Mouse (Mus musculus): Measurements from ENCODE around the gene 4933425L06Rik. TPM values are rescaled to one million over a fixed set of nuclear protein-coding genes. Genes with fewer than 3 reads are reported as not detected.
A peak's percentile ranks its signal among the peaks of the same experiment; 100 is the strongest.

The 4933425L06Rik gene
- not detected for total RNA-seq (2021)
- long read RNA-seq, experiment 1: 0 reads
- long read RNA-seq, experiment 2: 0 reads

DNA sequence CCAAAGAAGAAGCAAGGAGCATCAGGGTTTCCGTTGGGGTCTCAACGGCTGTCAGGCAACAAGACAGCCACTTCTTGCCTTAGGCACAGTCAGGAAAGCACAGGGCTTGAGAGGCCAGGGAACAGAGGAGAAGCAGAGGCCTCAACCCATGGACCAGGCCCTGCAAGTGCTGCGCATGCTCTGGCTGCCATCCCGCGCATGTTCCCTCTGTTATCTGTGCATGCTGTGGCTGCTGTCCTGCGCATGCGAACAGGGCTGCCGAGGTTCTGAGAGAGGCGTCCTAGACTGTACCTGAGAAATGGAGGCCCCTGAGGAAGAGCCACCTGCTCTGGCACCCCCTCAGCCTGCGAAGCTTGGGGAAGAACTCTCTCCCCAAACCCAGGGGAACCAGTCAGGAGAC is at the start of gene 4933425L06Rik:
Gene 4933425L06Rik, plus strand, starts transcription at position 261 of the 400 bp plus-strand sequence.
- intact Hi-C loops (cut with DNase I): no loop called here
- H3K4me3 ChIP-seq: no peak within 1 kb of the TSS
- H3K27ac ChIP-seq: no peak within 1 kb of the TSS
- DNase-seq (ENCODE audit: extremely low spot score in 1 of 2, low spot score in 2 of 2): no peak
- TF ChIP-seq CTCF (IDR thresholded peaks at IDR 0.05): no peak

DNA sequence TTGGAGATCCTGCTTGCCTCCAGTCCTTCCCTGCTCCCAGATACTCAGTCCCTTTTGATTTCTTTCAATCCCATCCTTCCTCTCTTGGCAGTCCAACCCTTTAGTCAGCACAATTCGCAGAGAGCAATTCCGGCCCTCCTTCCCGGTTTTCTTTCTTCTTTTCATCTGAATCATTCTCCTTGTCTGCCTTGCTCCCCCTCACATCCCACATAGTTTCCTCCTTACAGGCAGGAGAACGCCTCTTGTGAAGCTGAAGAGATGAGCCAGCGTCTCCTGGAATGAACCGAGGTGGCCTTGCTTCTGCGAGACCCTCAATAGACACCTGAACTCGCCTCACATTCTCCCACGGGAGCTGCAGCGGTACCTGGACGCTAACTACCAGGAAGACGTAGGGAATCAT is 44.1 kb upstream of the 4933425L06Rik start:
- no peak for TF ChIP-seq CTCF (IDR thresholded peaks at IDR 0.05)
- intact Hi-C loops (cut with DNase I): loop anchor here (2.0 kb wide), 2 partner anchors 15 to 75 kb away; no protein-coding TSS in a partner anchor
- H3K4me3 ChIP-seq: no peak overlapping the region
- peak; percentile 37 to 39 for DNase-seq (ENCODE audit: extremely low spot score in 1 of 2, low spot score in 2 of 2)
- H3K27ac ChIP-seq: peak overlapping the region; percentile 88

- Histone ChIP-seq H3K4me3 (no peak overlapping the region), H3K27ac (peak overlapping the region; percentile 88)
- intact Hi-C loops (cut with DNase I): loop anchor here (2.0 kb wide), 2 partner anchors 14 to 76 kb away; no protein-coding TSS in a partner anchor
- DNase-seq (ENCODE audit: extremely low spot score in 1 of 2, low spot score in 2 of 2): peak in 1 of 2 experiments; percentile 29
- no peak; the same call in none of the 2 replicates for TF ChIP-seq CTCF (IDR thresholded peaks at IDR 0.05)
These were observed 43.6 kb upstream of the 4933425L06Rik start for GRCm38 (mm10) chr13:105038334-105038733.

DNA sequence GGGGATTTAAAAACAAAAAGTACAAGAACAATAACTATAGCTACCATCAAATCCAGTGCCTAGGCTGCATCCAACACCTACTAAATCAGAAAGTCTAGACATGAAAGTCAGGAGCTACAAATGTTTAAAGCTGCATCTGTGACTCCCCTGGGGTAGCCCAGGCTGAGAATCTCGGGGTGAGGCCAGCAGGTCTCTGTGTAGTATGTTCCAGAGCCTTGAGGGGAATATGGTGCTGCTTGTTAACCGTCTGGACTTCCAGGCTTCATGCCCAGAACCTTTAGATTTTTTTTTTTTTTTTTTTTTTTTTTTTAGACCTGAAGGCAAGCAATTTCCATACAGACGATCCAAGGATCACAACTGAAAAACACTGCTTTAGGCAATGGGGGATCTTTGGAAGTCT is 38.0 kb upstream of the 4933425L06Rik start:
- DNase-seq (ENCODE audit: extremely low spot score in 1 of 2, low spot score in 2 of 2): no peak
- no peak for TF ChIP-seq CTCF (IDR thresholded peaks at IDR 0.05)
- H3K27ac ChIP-seq: no peak overlapping the region
- intact Hi-C loops (cut with DNase I): no loop called here
- no peak overlapping the region for H3K4me3 ChIP-seq

DNA sequence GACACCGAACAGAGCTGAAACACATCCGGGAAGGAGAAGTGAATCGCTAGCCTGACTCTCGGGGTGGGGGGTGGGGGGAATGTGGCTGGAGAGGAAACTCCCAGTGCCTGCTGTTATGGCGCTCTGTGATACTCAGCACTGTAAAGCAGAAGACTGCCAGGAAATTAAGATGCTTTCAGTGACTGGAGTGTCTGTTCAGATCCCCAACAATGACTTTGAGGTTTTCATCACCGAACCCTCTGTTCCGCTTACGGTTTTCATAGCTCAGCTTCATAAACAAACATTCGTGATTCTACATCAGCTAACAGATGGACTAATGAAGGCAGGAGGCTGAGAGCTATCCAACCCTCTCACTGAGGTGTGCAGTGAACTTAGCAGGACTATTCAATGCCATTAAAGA is 34.5 kb upstream of the 4933425L06Rik start:
- Histone ChIP-seq H3K27ac (peak overlapping the region; percentile 50; the same call in 1 of the 2 replicates), H3K4me3 (no peak overlapping the region)
- DNase-seq (ENCODE audit: extremely low spot score in 1 of 2, low spot score in 2 of 2): no peak
- TF ChIP-seq CTCF (IDR thresholded peaks at IDR 0.05): no peak
- intact Hi-C loops (cut with DNase I): no loop called here

DNA sequence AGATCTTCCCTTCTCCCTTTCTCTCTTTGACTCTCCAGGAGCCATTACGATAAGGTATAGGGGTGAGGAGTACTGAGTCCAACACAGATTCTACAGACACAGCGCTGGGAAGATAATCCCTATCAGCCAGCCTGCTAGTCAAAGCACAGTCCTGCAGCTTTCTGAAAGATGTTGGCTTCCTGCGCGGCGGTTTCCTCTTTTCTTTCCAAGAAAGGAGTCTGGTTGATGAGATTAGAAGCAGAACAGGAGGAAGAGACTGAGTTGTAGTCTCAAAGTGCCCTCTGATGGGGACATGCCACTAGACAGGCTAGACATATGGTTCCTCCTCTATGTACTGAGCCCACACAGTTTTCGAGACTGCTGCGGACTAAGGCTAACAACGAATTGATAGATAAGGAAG is 33.3 kb upstream of the 4933425L06Rik start:
- no peak for DNase-seq (ENCODE audit: extremely low spot score in 1 of 2, low spot score in 2 of 2)
- intact Hi-C loops (cut with DNase I): no loop called here
- 0 out of 2 replicates have a peak overlapping the region, but pooled peaks have one; percentile 3 for H3K27ac ChIP-seq
- peak; percentile 11 for TF ChIP-seq CTCF (IDR thresholded peaks at IDR 0.05)
- 0 out of 2 replicates have a peak overlapping the region, but pooled peaks have one; percentile 9 for H3K4me3 ChIP-seq

- no peak overlapping the region; the same call in 1 of the 2 replicates for H3K27ac ChIP-seq
- peak overlapping the region; percentile 92 for H3K4me3 ChIP-seq
- TF ChIP-seq CTCF (IDR thresholded peaks at IDR 0.05): no peak
- peak in 1 of 2 experiments; percentile 35 for DNase-seq (ENCODE audit: extremely low spot score in 1 of 2, low spot score in 2 of 2)
- intact Hi-C loops (cut with DNase I): loop anchor here (5.0 kb wide), 4 partner anchors 171 to 326 kb away; partner anchors contain the start of gene Cwc27
These were observed 30.5 kb upstream of the 4933425L06Rik start for GRCm38 (mm10) chr13:105051432-105051831.

GRCm38 (mm10) chr13:105053618-105054017 is 28.3 kb upstream of the 4933425L06Rik start:
- H3K27ac ChIP-seq: peak overlapping the region; percentile 98
- intact Hi-C loops (cut with DNase I): loop anchor here (1.0 to 5.0 kb wide), 9 partner anchors 15 to 324 kb away; partner anchors contain the start of gene Cwc27
- TF ChIP-seq CTCF (IDR thresholded peaks at IDR 0.05): no peak
- peak; percentile 28 to 51 for DNase-seq (ENCODE audit: extremely low spot score in 1 of 2, low spot score in 2 of 2)
- H3K4me3 ChIP-seq: peak overlapping the region; percentile 92

DNA sequence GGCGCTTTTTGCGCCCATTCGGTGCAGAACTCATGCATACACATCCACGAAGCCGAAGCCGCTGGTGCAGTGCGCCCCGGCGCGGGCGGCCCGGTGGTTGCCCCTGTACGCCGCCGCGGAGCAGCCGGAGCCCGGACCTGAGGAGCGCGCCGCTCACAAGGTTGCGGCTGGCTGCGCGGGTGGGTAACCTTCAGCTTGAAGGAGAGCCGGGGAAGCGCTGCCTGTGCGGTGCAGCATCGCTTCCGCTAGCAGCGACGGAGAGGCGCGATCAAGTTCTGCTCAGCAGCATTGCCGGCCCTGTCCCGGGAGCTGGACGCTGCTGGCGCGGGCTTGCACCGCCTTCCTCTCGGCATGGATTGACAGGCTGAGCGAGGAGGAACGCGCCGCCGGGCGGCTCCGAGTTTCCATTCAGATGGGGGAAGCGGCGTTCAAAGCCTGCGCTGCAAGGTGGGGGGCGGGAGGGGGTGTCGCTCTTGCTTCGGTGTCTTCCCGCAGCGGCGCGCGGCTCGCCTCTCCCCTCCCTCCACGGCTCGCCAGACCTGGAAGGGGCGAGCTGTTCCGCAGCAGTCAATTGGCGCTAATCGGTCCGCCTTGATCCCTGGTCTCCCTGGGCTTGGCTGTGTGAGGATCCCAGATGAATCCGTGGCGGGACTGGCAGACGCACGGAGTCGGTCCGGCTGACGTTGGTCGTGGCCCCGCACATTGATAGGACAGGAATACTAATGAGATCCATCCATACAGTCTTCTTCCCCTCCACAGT is 27.6 kb upstream of the 4933425L06Rik start, which contains the start of gene Rgs7bp:
Gene Rgs7bp, minus strand, starts transcription at position 750 of the 760 bp plus-strand sequence.
- intact Hi-C loops (cut with DNase I): loop anchor here (1.0 to 5.0 kb wide), 7 partner anchors 71 to 323 kb away; partner anchors contain the start of gene Cwc27
- Histone ChIP-seq H3K27ac (peak within 1 kb of the TSS; percentile 98), H3K4me3 (peak within 1 kb of the TSS; percentile 92)
- peak; percentile 4; the same call in 1 of the 2 replicates for TF ChIP-seq CTCF (IDR thresholded peaks at IDR 0.05)
- peak; percentile 80 to 81 for DNase-seq (ENCODE audit: extremely low spot score in 1 of 2, low spot score in 2 of 2)

DNA sequence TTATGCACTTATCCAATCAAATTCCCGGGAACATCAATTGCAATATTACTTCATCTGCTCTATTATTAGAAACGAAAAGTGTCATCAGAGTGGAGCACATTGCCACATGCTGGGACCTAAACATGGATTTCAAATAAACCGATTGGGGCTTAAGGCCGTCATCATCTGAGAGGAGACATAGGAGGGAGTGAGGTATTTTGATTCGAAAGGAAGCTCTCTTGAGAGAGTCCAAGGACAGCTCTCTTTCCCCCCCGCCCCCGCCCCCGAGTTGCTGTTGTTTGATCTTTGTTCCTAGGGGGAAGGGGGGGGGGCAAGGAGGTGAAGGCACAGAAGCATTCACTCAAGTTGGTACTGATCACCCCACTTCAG is 27.0 kb upstream of the 4933425L06Rik start:
- H3K27ac ChIP-seq: peak overlapping the region; percentile 98
- H3K4me3 ChIP-seq: peak overlapping the region; percentile 92
- no peak for TF ChIP-seq CTCF (IDR thresholded peaks at IDR 0.05)
- intact Hi-C loops (cut with DNase I): loop anchor here (1.0 to 5.0 kb wide), 7 partner anchors 72 to 322 kb away; partner anchors contain the start of gene Cwc27
- no peak for DNase-seq (ENCODE audit: extremely low spot score in 1 of 2, low spot score in 2 of 2)

DNA sequence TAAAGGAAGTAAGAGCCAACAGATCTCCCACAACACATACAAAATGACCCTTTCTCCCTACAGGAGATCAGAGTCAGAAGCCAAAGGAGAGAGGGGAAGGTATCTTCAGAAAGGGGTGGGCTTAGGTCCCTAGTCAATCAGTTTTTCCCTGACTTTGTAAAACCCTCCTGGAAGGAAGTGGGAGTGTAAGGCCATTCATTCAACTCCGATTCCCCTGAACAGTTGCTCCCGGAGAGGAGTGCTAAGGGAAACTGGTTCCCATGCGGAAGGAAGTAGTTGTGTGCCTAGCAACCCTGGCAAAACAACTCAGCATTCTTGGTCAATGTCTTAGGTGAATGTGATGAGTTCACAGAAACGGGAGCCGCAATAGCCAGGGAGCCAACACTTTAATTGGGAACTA is 26.5 kb upstream of the 4933425L06Rik start:
- TF ChIP-seq CTCF (IDR thresholded peaks at IDR 0.05): no peak; the same call in 1 of the 2 replicates
- Histone ChIP-seq H3K4me3 (peak overlapping the region; percentile 92), H3K27ac (peak overlapping the region; percentile 98)
- intact Hi-C loops (cut with DNase I): loop anchor here (2.0 kb wide), 1 partner anchor 133 kb away; no protein-coding TSS in a partner anchor
- DNase-seq (ENCODE audit: extremely low spot score in 1 of 2, low spot score in 2 of 2): no peak

GRCm38 (mm10) chr13:105066119-105066518 is 15.8 kb upstream of the 4933425L06Rik start:
- DNase-seq (ENCODE audit: extremely low spot score in 1 of 2, low spot score in 2 of 2): no peak
- Histone ChIP-seq H3K27ac (no peak overlapping the region), H3K4me3 (no peak overlapping the region)
- no peak for TF ChIP-seq CTCF (IDR thresholded peaks at IDR 0.05)
- intact Hi-C loops (cut with DNase I): no loop called here
